Mouse (Mus musculus) embryonic fibroblast, embryonic 13.5 days (primary cell): Measurements from ENCODE around the gene Rrnad1. TPM values are rescaled to one million over a fixed set of nuclear protein-coding genes. Genes with fewer than 3 reads are reported as not detected.

Source experiments
- H3K27ac ChIP-seq: 2 replicates; pipeline ENCODE4 v1.5.1; 2012; ENCODE audit warnings: low read length, control low read depth, inconsistent platforms; ENCODE audit not compliant: insufficient read depth
- H3K4me1 ChIP-seq: 2 replicates; pipeline ENCODE4 v1.6.1; 2011; ENCODE audit warnings: low read length; ENCODE audit not compliant: control insufficient read depth, insufficient read depth
- H3K4me3 ChIP-seq: 2 replicates; pipeline ENCODE4 v1.5.1; 2011; ENCODE audit warnings: mild to moderate bottlenecking, control low read depth, low read length; ENCODE audit not compliant: insufficient read depth
- CTCF ChIP-seq: IDR thresholded peaks from 2 replicates; pipeline ENCODE4 v1.5.1; 2011; ENCODE audit warnings: mild to moderate bottlenecking, control low read depth, low read length, moderate library complexity, borderline replicate concordance; ENCODE audit not compliant: insufficient read depth
- POLR2A ChIP-seq: IDR thresholded peaks from 2 replicates; pipeline ENCODE4 v1.6.1; 2011; ENCODE audit warnings: low read depth, mild to moderate bottlenecking, control low read depth, low read length, moderate library complexity
- polyA plus RNA-seq: library from polyadenylated mRNA; stranded (reverse); fragments of >200 nt; gene quantifications from 2 replicates; pipeline ENCODE4 v1.2.4, GENCODE M21; 2011; ENCODE audit warnings: low read depth; ENCODE audit not compliant: missing spikeins, insufficient read length

The Rrnad1 gene
- polyA plus RNA-seq, 1 experiment: 12.0 TPM

DNA sequence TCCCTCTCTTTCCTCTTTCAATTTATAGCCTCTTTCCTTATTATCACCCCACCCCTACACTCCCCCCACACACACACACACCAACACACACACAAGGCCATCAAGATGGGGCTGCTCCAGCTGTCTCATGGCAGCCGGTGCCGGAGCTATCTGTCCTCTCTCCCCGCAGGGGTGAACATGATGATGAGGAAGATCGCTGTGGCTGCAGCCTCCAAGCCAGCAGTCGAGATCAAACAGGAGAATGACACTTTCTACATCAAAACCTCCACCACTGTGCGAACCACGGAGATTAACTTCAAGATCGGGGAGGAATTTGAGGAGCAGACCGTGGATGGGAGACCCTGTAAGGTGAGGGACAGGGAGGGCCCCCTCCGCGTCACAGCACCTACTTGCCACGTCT is 21.4 kb upstream of the Rrnad1 start:
- no peak overlapping the region for H3K4me3 ChIP-seq
- H3K4me1 ChIP-seq: peaks cover 9% of the 10 kb centered on the region
- H3K27ac ChIP-seq: no peak overlapping the region
- TF ChIP-seq CTCF (no peak), POLR2A (no peak)

DNA sequence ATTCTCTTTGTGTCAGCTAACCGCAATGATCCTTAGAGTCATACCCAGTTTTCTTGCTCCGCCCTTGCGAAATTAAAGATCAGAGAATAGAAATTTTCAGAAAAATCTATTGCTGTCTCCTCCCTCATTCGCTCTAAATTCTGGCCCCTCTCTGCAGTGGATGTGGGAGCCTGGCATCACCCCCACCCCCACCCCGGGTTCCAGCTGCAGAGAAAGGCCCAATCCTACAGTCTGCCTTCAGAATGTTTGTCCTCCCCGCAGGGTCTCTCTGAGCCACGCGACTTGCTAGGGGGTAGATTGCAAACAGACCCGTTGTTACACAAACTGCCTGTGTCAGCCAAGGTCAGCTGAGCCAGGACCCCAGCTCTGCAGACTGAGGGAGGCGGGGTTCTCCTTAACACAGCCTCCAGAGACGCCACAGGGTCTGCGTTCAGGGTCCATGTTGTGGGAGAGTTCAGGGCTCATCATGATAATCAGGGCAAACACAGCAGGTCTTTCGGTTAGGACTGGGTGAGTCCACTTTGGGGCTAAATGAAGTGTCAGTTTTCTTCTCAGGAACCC is 19.5 kb upstream of the Rrnad1 start:
- Histone ChIP-seq H3K27ac (peak overlapping the region; percentile 22; the same call in 1 of the 2 replicates), H3K4me1 (peaks cover 26% of the 10 kb centered on the region), H3K4me3 (peak overlapping the region; percentile 8)
- TF ChIP-seq CTCF (no peak), POLR2A (no peak)

DNA sequence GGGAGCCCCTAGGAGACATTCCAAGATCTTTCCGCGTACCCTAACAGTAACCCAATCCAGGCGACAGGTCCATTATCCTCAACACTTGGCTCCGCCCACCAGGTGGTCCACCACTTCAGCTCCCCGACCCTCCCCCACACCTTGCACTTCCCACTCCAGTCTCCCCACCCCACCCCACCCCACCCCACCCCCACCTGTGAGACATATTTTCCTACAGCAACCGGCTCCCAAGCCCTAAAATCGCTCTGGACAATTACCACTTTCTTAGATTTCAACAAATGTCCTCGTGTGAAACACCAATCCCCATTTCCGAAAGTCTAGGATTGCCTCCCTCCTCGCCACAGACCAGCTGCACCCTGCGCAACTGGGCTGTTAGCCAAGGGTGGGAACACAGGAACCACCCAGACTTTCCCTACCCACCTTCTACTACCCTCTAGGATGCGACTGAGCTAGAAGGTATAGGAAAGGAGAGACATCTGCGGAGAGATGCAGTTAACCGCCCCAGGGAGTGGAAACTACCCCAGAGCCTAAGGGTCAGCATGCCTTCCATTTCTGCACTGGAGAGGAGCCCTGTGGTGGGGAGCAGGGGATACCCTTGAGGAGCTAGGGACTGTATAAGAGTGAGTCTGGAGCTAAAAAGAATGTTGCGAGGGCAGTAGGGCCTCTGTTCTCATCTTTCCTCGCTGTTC is 18.9 kb upstream of the Rrnad1 start:
- peak overlapping the region; percentile 28 for H3K4me3 ChIP-seq
- H3K27ac ChIP-seq: peak overlapping the region; percentile 73
- peaks cover 32% of the 10 kb centered on the region for H3K4me1 ChIP-seq
- TF ChIP-seq CTCF: no peak
- peak; percentile 21; the same call in 1 of the 2 replicates for TF ChIP-seq POLR2A

DNA sequence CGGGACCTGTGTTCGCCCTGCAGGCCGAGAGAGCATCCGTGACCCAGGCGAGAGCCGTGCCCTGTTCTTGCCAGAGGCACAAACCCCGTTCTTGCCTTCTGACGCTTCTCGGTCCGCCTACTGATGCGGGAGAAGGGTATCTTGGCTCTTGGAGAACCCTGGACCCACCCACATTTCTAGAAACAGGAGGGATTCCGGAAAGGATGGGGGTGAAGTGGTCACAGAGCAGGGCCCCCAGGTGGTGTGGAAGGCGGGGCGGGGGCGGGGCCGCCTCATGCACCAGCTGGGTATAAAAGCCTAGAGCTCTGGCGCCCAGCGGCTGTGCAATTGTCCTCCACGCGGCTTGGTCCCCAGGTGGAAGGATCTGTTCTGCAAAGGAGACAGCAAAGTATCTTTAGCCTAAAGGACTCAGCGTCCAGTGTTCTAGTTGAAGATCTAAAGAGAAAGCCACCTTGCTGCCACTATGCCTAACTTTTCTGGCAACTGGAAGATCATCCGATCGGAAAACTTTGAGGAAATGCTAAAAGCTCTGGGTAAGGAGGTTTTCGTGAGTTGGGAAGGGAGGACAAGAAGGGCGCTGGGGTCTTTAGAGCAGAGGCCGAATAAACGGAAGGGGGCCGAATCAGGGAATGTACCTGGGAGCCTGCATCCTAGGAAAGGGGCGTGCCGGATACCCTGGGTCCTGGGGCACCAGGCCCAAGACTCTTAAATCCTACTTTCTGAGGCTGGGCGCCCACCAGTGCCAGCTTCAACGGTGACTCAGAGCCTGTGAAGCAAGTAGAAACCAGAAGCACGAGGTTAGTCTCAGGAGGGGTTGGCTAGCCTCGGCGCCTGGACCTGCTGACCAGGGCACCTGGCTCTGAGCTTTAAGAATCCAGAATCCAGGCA is 18.1 kb upstream of the Rrnad1 start, which contains the start of gene Crabp2:
Gene Crabp2, plus strand, starts transcription at position 289 of the 888 bp plus-strand sequence.
- Histone ChIP-seq H3K27ac (peak within 1 kb of the TSS; percentile 73), H3K4me1 (peaks cover 37% of the 10 kb centered on the region), H3K4me3 (peak within 1 kb of the TSS; percentile 28)
- TF ChIP-seq CTCF (no peak), POLR2A (peak; percentile 82)

DNA sequence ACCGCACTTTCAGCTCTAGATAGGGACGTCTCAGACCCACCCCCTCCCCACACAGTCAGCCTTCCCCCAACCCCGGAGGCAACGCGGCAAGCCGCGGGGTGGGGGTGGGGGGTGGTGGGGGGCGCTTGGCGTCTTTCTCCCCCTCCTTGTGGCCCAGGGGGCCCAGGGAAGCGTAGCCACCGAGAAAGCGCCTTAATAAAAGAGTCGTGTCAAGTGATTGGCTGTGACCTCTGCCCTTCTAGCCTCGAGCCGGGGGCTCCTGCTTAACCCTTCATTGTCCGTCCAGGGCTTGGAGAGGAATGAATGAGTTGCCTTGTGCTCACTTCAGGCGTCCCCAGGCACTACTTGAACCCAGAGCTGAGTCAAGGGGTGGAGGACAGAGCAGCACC is 17.3 kb upstream of the Rrnad1 start:
- H3K4me3 ChIP-seq: no peak overlapping the region
- H3K27ac ChIP-seq: 0 out of 2 replicates have a peak overlapping the region, but pooled peaks have one; percentile 9
- no peak for TF ChIP-seq CTCF
- TF ChIP-seq POLR2A: no peak
- peaks cover 37% of the 10 kb centered on the region for H3K4me1 ChIP-seq

DNA sequence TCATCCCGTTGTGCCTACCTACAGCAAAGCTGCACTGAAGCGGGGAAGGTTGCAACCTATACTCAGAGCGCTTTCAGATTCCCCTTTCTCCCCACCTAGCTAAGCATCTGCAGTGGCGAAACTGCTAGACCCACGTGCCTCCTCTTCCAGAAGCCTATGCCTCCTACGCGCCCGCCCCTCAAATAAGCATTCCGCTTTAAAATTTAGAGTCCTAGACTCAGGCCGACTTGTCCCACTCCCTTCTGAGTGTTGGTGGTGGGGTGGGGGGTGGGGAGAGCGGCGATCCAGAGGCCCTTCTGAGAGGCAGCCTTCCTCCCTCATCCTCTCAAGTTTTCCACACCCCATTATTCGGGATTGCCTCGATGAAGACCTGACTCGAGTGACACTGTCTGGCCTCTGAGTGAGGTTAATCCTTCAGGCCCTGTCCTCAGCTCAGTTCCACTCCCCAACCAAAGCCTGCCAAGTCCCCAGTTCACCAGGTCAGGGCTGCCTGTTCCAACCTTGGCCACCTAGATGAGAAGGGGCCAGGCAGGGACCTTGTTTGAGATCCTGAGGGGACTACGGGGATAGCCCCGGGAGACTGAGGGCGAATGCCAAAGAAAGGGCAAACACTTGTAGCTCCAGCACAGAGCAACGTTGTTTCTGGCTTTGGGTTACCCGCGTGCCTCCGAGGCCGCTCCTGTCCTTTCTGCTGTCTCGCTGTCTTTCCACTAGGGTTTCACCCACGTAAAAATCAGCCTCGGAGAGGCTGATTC is 16.7 kb upstream of the Rrnad1 start:
- H3K4me3 ChIP-seq: no peak overlapping the region
- H3K4me1 ChIP-seq: peaks cover 38% of the 10 kb centered on the region
- TF ChIP-seq CTCF (no peak), POLR2A (no peak; the same call in 1 of the 2 replicates)
- peak overlapping the region; percentile 14 for H3K27ac ChIP-seq

DNA sequence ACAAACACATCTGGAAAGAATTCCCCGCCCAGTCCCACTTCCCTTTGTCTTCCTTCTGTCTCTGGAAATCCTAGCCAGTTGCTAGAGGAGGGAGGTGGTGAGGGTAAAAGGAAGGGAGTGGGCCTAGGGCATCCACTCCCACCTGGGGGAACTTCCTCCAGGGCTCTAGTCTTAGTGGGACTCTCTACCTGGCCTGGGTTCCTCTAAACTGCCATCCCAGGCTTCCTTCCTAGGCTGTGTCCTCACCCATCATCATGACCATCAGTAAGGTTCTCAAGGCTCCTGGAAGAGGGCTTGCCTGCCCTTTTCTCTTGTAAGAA is 16.0 kb upstream of the Rrnad1 start:
- H3K4me1 ChIP-seq: peaks cover 45% of the 10 kb centered on the region
- H3K27ac ChIP-seq: peak overlapping the region; percentile 14
- H3K4me3 ChIP-seq: no peak overlapping the region
- TF ChIP-seq POLR2A: no peak
- TF ChIP-seq CTCF: no peak

DNA sequence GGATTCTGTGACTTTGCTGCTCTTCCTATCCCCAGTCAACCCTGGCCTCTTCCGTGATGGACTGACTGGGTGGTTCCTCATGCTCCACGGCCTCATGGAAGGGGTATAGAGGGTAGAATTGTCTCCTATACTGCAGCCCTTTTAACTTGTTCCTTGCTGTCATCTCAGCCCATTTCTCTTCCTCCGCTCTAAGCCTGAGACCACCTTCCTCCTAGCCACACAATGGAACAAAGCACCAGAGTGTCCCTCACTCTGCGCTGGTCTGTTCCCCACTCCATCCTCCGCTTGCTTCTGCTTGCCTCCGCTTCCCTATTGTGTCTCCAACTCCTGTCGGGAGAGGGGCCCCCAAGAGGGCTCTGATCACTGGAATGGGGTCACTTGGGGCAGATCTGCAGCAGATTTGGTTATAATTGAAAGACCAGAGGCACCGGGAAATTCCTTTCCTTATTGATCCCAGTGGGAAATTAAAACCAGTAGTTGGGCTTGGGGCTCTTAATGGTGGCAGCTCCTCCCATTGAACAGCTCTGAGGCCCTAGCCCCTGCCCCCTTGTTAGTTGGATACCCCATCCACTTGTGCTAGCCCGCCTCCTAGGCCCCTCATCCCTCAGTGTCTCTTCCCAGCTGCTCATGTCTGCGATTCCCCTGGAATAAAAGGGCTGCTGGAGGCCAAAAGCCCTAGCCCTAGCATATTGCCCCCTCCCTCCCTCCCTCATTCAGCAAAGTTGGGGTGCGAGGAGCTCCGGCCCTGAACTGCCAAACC is 15.4 kb upstream of the Rrnad1 start:
- no peak overlapping the region for H3K4me3 ChIP-seq
- TF ChIP-seq CTCF (no peak), POLR2A (no peak)

More for the DNA sequence above, 15.4 kb upstream of the Rrnad1 start:
- Histone ChIP-seq H3K4me1 (peaks cover 47% of the 10 kb centered on the region), H3K27ac (peak overlapping the region; percentile 34; the same call in 1 of the 2 replicates)
